Mouse (Mus musculus) G1E (cell line): Measurements from ENCODE around the gene Prep. TPM values are rescaled to one million over a fixed set of nuclear protein-coding genes. Genes with fewer than 3 reads are reported as not detected.

ENCODE experiments used
- ATAC-seq: 2 replicates; pipeline ENCODE4 v1.8.0; 2016; ENCODE audit warnings: mild to moderate bottlenecking; ENCODE audit not compliant: insufficient number of reproducible peaks, poor library complexity, low FRiP score, severe bottlenecking; ENCODE audit errors: extremely low read depth
- DNase-seq: peaks from one replicate; pipeline ENCODE4 v3.0.0; 2012; ENCODE audit warnings: low spot score
- H3K27me3 ChIP-seq: 2 replicates; pipeline ENCODE4 v1.6.1; 2012; ENCODE audit warnings: mild to moderate bottlenecking, low read length, inconsistent platforms; ENCODE audit not compliant: insufficient read depth
- H3K36me3 ChIP-seq: replicated peaks from 2 replicates; pipeline ENCODE3; 2012; ENCODE audit warnings: mild to moderate bottlenecking, inconsistent platforms
- H3K4me1 ChIP-seq: 2 replicates; pipeline ENCODE4 v1.6.1; 2012; ENCODE audit warnings: low read depth, low read length, inconsistent platforms, mixed read lengths; ENCODE audit not compliant: insufficient read depth
- H3K4me3 ChIP-seq: 2 replicates; pipeline ENCODE4 v1.5.1; 2012; ENCODE audit warnings: low read depth, mild to moderate bottlenecking, inconsistent platforms, low read length, moderate library complexity, mixed read lengths
- H3K9me3 ChIP-seq: replicated peaks from 2 replicates; pipeline ENCODE4 v1.6.1; 2012; ENCODE audit warnings: inconsistent platforms
- CTCF ChIP-seq: IDR thresholded peaks from 2 replicates; pipeline ENCODE4 v1.5.1; 2012; ENCODE audit warnings: low read depth, low read length, inconsistent platforms, mixed read lengths
- GATA1 ChIP-seq: IDR thresholded peaks from 2 replicates; pipeline ENCODE4 v1.6.1; 2012; ENCODE audit warnings: borderline replicate concordance, low read length, inconsistent platforms, mixed read lengths
- GATA2 ChIP-seq: IDR thresholded peaks from 2 replicates; pipeline ENCODE4 v1.6.1; 2012; ENCODE audit warnings: low read depth, low read length, inconsistent platforms, borderline replicate concordance
- POLR2AphosphoS5 ChIP-seq: IDR thresholded peaks from 2 replicates; pipeline ENCODE4 v1.6.1; 2012; ENCODE audit warnings: low read depth, low read length, inconsistent platforms; ENCODE audit not compliant: insufficient replicate concordance
- TAL1 ChIP-seq: conservative IDR thresholded peaks from 2 replicates; pipeline ENCODE4 v1.6.1; 2012; ENCODE audit warnings: low read depth, low read length, inconsistent platforms, mixed read lengths
- polyA plus RNA-seq: library from polyadenylated mRNA; stranded (reverse); fragments of >175 nt; gene quantifications from 2 replicates; pipeline ENCODE4 v1.2.3, GENCODE M21; 2012
- total RNA-seq, 2 experiments: library from RNA; stranded (forward) in 1 of 2; stranded (reverse) in 1 of 2; fragments of 200-1000 nt in 1 of 2; fragments of >200 nt in 1 of 2; fragmentation: Nextera tagmentation in 1 of 2; gene quantifications; 2 replicates each; pipeline ENCODE4 v1.2.3; 2014 to 2017

The Prep gene
- total and polyA plus RNA-seq, 3 experiments = 14.4 to 25.8 (median 18.3) TPM

- ATAC-seq (no peak), DNase-seq (no peak)
- Histone ChIP-seq H3K4me1 (no peaks in the 10 kb centered on the region), H3K36me3 (peaks cover 74% of the 10 kb centered on the region), H3K4me3 (no peak overlapping the region), H3K9me3 (no peaks in the 10 kb centered on the region), H3K27me3 (no peaks in the 10 kb centered on the region)
- TF ChIP-seq GATA2 (no peak), TAL1 (no peak), CTCF (no peak), GATA1 (no peak), POLR2AphosphoS5 (no peak)
Observed at GRCm38 (mm10) chr10:45106541-45106940, 39.5 kb downstream of the Prep start.

DNA sequence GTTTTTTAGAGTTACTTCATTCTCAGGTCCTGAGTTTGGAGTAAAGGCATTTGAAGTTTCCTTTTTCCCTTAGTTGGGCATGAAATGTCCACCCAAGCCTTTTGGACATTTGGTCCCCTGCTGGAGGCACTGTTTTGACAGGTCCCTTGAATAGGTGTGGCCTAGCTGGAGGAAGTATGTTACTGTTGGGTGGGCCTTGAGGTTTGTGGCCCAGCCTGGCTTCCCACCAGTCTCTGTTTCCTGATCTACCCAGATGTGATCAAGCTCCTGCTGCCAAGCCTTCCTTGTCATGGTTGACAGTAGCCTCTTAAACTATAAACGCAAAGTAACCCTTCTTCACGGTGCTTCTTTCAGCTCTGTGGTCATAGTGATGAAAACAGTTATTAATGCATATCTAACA is 40.3 kb downstream of the Prep start:
- Histone ChIP-seq H3K4me1 (no peaks in the 10 kb centered on the region), H3K4me3 (no peak overlapping the region), H3K36me3 (peaks cover 75% of the 10 kb centered on the region), H3K27me3 (no peaks in the 10 kb centered on the region), H3K9me3 (no peaks in the 10 kb centered on the region)
- no peak for TF ChIP-seq GATA1
- TF ChIP-seq TAL1 = no peak
- TF ChIP-seq CTCF = no peak
- TF ChIP-seq POLR2AphosphoS5 = no peak
- TF ChIP-seq GATA2 = no peak
- ATAC-seq (no peak), DNase-seq (no peak)

DNA sequence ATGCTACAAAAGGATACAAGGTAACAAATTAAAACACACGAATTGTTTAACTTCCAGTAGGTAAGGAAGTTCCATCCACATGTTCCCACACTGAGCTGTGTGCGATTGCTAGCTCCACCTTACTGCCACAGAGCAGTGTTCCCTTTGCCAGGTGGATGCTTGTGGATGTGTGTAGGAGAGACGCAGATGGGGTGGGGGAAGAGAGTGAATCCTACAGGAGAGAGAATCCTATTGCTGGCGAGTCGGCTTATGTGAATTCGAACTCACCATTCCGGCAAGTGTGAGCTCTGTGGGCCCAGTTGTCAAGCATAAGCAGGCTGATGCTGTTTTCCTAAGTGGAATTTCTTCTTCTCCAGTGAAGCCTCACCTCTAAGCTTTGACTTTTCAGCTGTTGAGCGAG is 42.0 kb downstream of the Prep start:
- ATAC-seq (no peak), DNase-seq (no peak)
- no peaks in the 10 kb centered on the region for H3K4me1 ChIP-seq
- peaks cover 80% of the 10 kb centered on the region for H3K36me3 ChIP-seq
- H3K4me3 ChIP-seq = no peak overlapping the region
- no peaks in the 10 kb centered on the region for H3K9me3 ChIP-seq
- no peaks in the 10 kb centered on the region for H3K27me3 ChIP-seq
- TF ChIP-seq POLR2AphosphoS5 = no peak
- no peak for TF ChIP-seq GATA1
- no peak for TF ChIP-seq CTCF
- no peak for TF ChIP-seq GATA2
- TF ChIP-seq TAL1 = no peak

DNA sequence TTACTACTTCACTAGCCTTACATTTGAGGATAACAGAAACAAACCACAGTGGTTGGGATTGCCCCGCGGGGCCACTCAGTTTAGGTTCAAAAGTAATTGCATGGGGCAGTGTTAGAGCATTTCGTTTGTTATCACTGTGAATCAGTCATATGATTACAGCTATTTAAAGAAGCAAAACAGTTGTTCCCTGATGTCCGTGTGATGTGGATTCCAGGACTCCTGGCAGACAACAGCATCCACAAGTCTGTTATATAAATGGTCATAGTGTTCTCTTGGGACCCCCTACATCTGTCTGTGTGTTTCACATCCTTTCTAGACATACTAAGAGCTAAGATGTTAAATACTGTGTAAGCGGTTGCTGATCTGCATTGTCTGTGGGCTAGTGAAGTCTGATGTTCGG is 43.0 kb downstream of the Prep start:
- Histone ChIP-seq H3K27me3 (no peaks in the 10 kb centered on the region), H3K9me3 (no peaks in the 10 kb centered on the region), H3K4me3 (no peak overlapping the region), H3K4me1 (no peaks in the 10 kb centered on the region), H3K36me3 (peaks cover 84% of the 10 kb centered on the region)
- TF ChIP-seq CTCF = no peak
- no peak for TF ChIP-seq TAL1
- no peak for TF ChIP-seq GATA2
- TF ChIP-seq POLR2AphosphoS5 = no peak
- TF ChIP-seq GATA1 = no peak
- DNase-seq (no peak), ATAC-seq (no peak)

- H3K27me3 ChIP-seq = no peaks in the 10 kb centered on the region
- H3K4me1 ChIP-seq = no peaks in the 10 kb centered on the region
- no peak for DNase-seq
- H3K4me3 ChIP-seq = no peak overlapping the region
- peaks cover 87% of the 10 kb centered on the region for H3K36me3 ChIP-seq
- no peak for ATAC-seq
- TF ChIP-seq GATA1 = no peak
- no peak for TF ChIP-seq CTCF
- TF ChIP-seq TAL1 = no peak
- TF ChIP-seq GATA2 = no peak
- TF ChIP-seq POLR2AphosphoS5 = no peak
- H3K9me3 ChIP-seq = 0 out of 2 replicates have a peak, but pooled peaks cover 3% of the 10 kb centered on the region
Observed at GRCm38 (mm10) chr10:45112927-45113326, 45.9 kb downstream of the Prep start.

GRCm38 (mm10) chr10:45114462-45114861 is 47.5 kb downstream of the Prep start:
- ATAC-seq (no peak), DNase-seq (no peak)
- Histone ChIP-seq H3K9me3 (0 out of 2 replicates have a peak, but pooled peaks cover 3% of the 10 kb centered on the region), H3K27me3 (no peaks in the 10 kb centered on the region), H3K4me1 (no peaks in the 10 kb centered on the region), H3K36me3 (peaks cover 87% of the 10 kb centered on the region), H3K4me3 (no peak overlapping the region)
- TF ChIP-seq POLR2AphosphoS5 (no peak), GATA1 (no peak), TAL1 (no peak), GATA2 (no peak), CTCF (no peak)
